Mouse (Mus musculus) ES-Bruce4 (cell line): Measurements from ENCODE around the gene Fosl2. TPM values are rescaled to one million over a fixed set of nuclear protein-coding genes. Genes with fewer than 3 reads are reported as not detected.
A peak's percentile ranks its signal among the peaks of the same experiment; 100 is the strongest.

Source experiments
- H3K27ac ChIP-seq: 2 replicates; pipeline ENCODE4 v1.5.1; 2012; ENCODE audit warnings: low read length, inconsistent platforms; ENCODE audit not compliant: insufficient read depth
- H3K27me3 ChIP-seq: 2 replicates; pipeline ENCODE4 v1.6.1; 2012; ENCODE audit warnings: mild to moderate bottlenecking, low read length, inconsistent platforms; ENCODE audit not compliant: control insufficient read depth, poor library complexity, insufficient read depth, severe bottlenecking
- H3K36me3 ChIP-seq: 2 replicates; pipeline ENCODE4 v1.6.1; 2012; ENCODE audit warnings: inconsistent platforms, mild to moderate bottlenecking, low read length, moderate library complexity; ENCODE audit not compliant: control insufficient read depth, poor library complexity, insufficient read depth, severe bottlenecking
- H3K4me1 ChIP-seq: one replicate; pipeline ENCODE4 v1.8.1; 2011; ENCODE audit warnings: low read length; ENCODE audit not compliant: control insufficient read depth, insufficient read depth
- H3K4me3 ChIP-seq: 2 replicates; pipeline ENCODE4 v1.5.1; 2011; ENCODE audit warnings: low read depth, mild to moderate bottlenecking, low read length
- H3K9ac ChIP-seq: 2 replicates; pipeline ENCODE4 v1.6.1; 2012; ENCODE audit warnings: low read depth, mild to moderate bottlenecking, inconsistent platforms; ENCODE audit not compliant: poor library complexity, severe bottlenecking
- H3K9me3 ChIP-seq: replicated peaks from 2 replicates; pipeline ENCODE4 v1.6.1; 2012; ENCODE audit warnings: mild to moderate bottlenecking, low read length, inconsistent platforms; ENCODE audit not compliant: control insufficient read depth, poor library complexity, insufficient read depth, severe bottlenecking
- CTCF ChIP-seq: IDR thresholded peaks from one replicate; pipeline ENCODE4 v1.8.1; 2011; ENCODE audit warnings: low read depth, low read length
- EP300 ChIP-seq: IDR thresholded peaks from 2 replicates; pipeline ENCODE4 v1.6.1; 2011; ENCODE audit warnings: low read depth, low read length; ENCODE audit not compliant: insufficient read depth
- POLR2A ChIP-seq: IDR thresholded peaks from one replicate; pipeline ENCODE4 v1.8.1; 2011; ENCODE audit warnings: low read length; ENCODE audit not compliant: insufficient read depth
- polyA plus RNA-seq: library from polyadenylated mRNA; stranded (reverse); fragments of >200 nt; gene quantifications from 2 replicates; pipeline ENCODE4 v1.2.4, GENCODE M21; 2011; ENCODE audit warnings: low read depth; ENCODE audit not compliant: missing spikeins, insufficient read depth, insufficient read length

The Fosl2 gene
- polyA plus RNA-seq, 1 experiment: 20.1 TPM

- Histone ChIP-seq H3K27ac (no peak overlapping the region), H3K4me1 (no peaks in the 10 kb centered on the region), H3K4me3 (peak overlapping the region; percentile 23; the same call in 1 of the 2 replicates), H3K9ac (0 out of 2 replicates have a peak overlapping the region, but pooled peaks have one; percentile 74), H3K27me3 (peaks cover 4% of the 10 kb centered on the region; the same call in 1 of the 2 replicates), H3K9me3 (no peaks in the 10 kb centered on the region), H3K36me3 (no peaks in the 10 kb centered on the region)
- TF ChIP-seq POLR2A: no peak
- no peak for TF ChIP-seq CTCF
- TF ChIP-seq EP300: no peak
These were observed 1.5 kb downstream of the Fosl2 start for GRCm38 (mm10) chr5:32137106-32137522.

GRCm38 (mm10) chr5:32138446-32139195 lies 3.0 kb downstream of the Fosl2 start:
- TF ChIP-seq EP300 (no peak), POLR2A (no peak), CTCF (no peak)

GRCm38 (mm10) chr5:32139516-32140037 lies 4.0 kb downstream of the Fosl2 start:
- no peaks in the 10 kb centered on the region for H3K9me3 ChIP-seq
- no peak overlapping the region for H3K4me3 ChIP-seq

More at GRCm38 (mm10) chr5:32138446-32139195, 3.0 kb downstream of the Fosl2 start:
- H3K36me3 ChIP-seq: no peaks in the 10 kb centered on the region
- H3K9me3 ChIP-seq: no peaks in the 10 kb centered on the region
- H3K27me3 ChIP-seq: peaks cover 4% of the 10 kb centered on the region; the same call in 1 of the 2 replicates
- no peak overlapping the region for H3K27ac ChIP-seq
- H3K4me3 ChIP-seq: no peak overlapping the region
- H3K4me1 ChIP-seq: no peaks in the 10 kb centered on the region
- no peak overlapping the region for H3K9ac ChIP-seq

GRCm38 (mm10) chr5:32141899-32142298 lies 6.3 kb downstream of the Fosl2 start:
- H3K4me1 ChIP-seq: no peaks in the 10 kb centered on the region
- H3K27me3 ChIP-seq: no peaks in the 10 kb centered on the region
- TF ChIP-seq EP300 (no peak), POLR2A (no peak), CTCF (no peak)
- no peak overlapping the region for H3K27ac ChIP-seq
- H3K9ac ChIP-seq: no peak overlapping the region
- no peak overlapping the region for H3K4me3 ChIP-seq
- H3K9me3 ChIP-seq: no peaks in the 10 kb centered on the region
- H3K36me3 ChIP-seq: no peaks in the 10 kb centered on the region

More at GRCm38 (mm10) chr5:32139516-32140037, 4.0 kb downstream of the Fosl2 start:
- H3K36me3 ChIP-seq: no peaks in the 10 kb centered on the region
- no peak overlapping the region for H3K27ac ChIP-seq
- no peaks in the 10 kb centered on the region for H3K4me1 ChIP-seq
- H3K9ac ChIP-seq: no peak overlapping the region
- TF ChIP-seq POLR2A: no peak
- no peak for TF ChIP-seq EP300
- no peak for TF ChIP-seq CTCF
- no peaks in the 10 kb centered on the region for H3K27me3 ChIP-seq

GRCm38 (mm10) chr5:32143433-32143970 lies 7.9 kb downstream of the Fosl2 start:
- H3K27ac ChIP-seq: no peak overlapping the region
- H3K4me1 ChIP-seq: no peaks in the 10 kb centered on the region
- H3K9ac ChIP-seq: no peak overlapping the region
- H3K9me3 ChIP-seq: no peaks in the 10 kb centered on the region
- no peaks in the 10 kb centered on the region for H3K27me3 ChIP-seq
- TF ChIP-seq CTCF (no peak), EP300 (no peak), POLR2A (no peak)
- no peaks in the 10 kb centered on the region for H3K36me3 ChIP-seq
- no peak overlapping the region for H3K4me3 ChIP-seq

- Histone ChIP-seq H3K9ac (no peak overlapping the region), H3K27ac (no peak overlapping the region), H3K4me3 (no peak overlapping the region), H3K36me3 (no peaks in the 10 kb centered on the region), H3K27me3 (no peaks in the 10 kb centered on the region), H3K9me3 (no peaks in the 10 kb centered on the region), H3K4me1 (no peaks in the 10 kb centered on the region)
- TF ChIP-seq EP300 (no peak), CTCF (no peak), POLR2A (no peak)
These were observed 10.7 kb downstream of the Fosl2 start for GRCm38 (mm10) chr5:32146281-32146680.
